Mouse (Mus musculus) thymus, adult 2 months (tissue): ENCODE measurements at regions not wholly inside any gene's neighbourhood (a gene's known extent, or its start where the extent isn't known, plus 50 kb on each side); places are given as distances from the start of the nearest gene placed in this dataset.

Experiments
- CTCF ChIP-seq: fragments of 200-500 bp; IDR thresholded peaks from 2 replicates; pipeline ENCODE4 v1.5.1; 2012; ENCODE audit warnings: mild to moderate bottlenecking, control low read depth, low read length, moderate library complexity, borderline replicate concordance; ENCODE audit not compliant: control insufficient read depth, poor library complexity, insufficient read depth; ENCODE audit errors: extremely low read depth
- POLR2A ChIP-seq: fragments of 200-500 bp; IDR thresholded peaks from 2 replicates; pipeline ENCODE4 v1.6.1; 2012; ENCODE audit warnings: mild to moderate bottlenecking, low read length, control low read depth, moderate library complexity; ENCODE audit not compliant: control insufficient read depth, poor library complexity, insufficient read depth; ENCODE audit errors: extremely low read depth

DNA sequence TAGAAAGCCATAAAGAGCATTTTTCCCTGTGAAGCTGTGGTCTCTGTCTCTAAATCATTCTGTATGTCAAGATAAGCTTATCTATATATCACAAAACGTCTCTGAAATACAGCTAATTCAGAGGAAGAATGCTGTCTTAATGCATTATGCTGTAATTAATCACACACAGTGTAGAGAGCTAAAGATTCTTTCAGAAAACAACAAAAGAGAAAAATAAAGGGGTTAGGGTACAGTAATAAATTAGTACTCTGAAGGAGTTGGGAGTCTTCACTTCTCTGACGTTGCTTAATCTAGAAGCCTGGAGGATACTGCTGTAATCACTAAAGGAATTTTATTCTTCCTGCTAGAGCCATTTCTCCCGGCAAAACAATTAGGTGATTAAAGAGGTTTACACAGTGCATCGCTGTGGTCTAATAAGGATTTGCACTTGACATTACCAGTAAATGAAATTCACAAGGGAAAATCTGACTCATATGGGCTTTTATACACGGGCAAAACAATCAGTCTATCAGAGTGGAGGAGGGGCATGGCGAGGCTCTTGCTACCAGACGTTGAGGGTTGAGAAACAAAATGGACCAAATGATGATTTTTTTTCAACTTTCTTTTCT is 1477.7 kb upstream of the Tenm3 start:
- TF ChIP-seq CTCF (no peak), POLR2A (no peak)
